8 mouse cellular contexts compared by ENCODE assay signal in the genomic region with DNA sequence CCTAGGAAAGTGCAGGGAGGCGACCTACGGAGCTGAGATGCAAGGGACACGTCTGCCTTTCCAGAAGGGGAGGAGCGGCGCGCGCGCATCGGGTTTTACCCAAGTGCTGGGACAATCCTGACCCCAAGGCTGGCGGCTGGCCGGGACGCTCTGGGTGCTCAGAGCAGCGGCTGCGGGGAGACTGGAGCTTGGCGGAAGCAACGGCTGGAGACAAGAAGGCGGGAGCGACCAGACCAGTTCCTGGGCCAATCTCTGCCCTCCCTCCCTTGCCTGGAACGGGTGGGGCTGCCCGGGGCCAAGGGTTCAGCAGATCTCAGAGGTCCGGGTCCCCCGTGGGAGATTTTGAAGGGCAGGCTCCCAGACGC. TPM values are rescaled to one million over a fixed set of nuclear protein-coding genes. Genes with fewer than 3 reads are reported as not detected.
DNase-seq lines count a peak whose midpoint lies in the region; ATAC-seq and TF ChIP-seq lines count a peak whose summit lies in the region.

A gene (minus strand): TSS at position 89 of the 365 bp plus-strand sequence.

- no peaks in the 10 kb centered on the region for H3K36me3 ChIP-seq in testis, adult 2 months (ENCODE audit: control insufficient read depth, insufficient read depth, low read length)
- no peaks in the 10 kb centered on the region for H3K36me3 ChIP-seq in embryonic facial prominence, embryonic 15.5 days
- no peaks in the 10 kb centered on the region for H3K36me3 ChIP-seq in heart, postnatal 0 days (replicated peaks; ENCODE audit: control insufficient read depth, insufficient read depth, low read length)
- H3K36me3 ChIP-seq in neural tube, embryonic 15.5 days: no peaks in the 10 kb centered on the region

- no peak for TF ChIP-seq EP300 in heart, postnatal 0 days (IDR thresholded peaks at IDR 0.05; ENCODE audit: low read depth)

- H3K4me2 ChIP-seq in embryonic facial prominence, embryonic 15.5 days (replicated peaks): peak within 1 kb of the TSS; percentile 51
- H3K4me2 ChIP-seq in heart, postnatal 0 days (ENCODE audit: low read depth, low read length): peak within 1 kb of the TSS; percentile 54
- peak within 1 kb of the TSS; percentile 47 for H3K4me2 ChIP-seq in neural tube, embryonic 15.5 days

- 8% methylated on average over 23 of the region's 23 CpGs for WGBS in embryonic facial prominence, embryonic 15.5 days
- WGBS in heart, postnatal 0 days: 5% methylated on average over 23 of the region's 23 CpGs
- 5% methylated on average over 23 of the region's 23 CpGs for WGBS in neural tube, embryonic 15.5 days

- H3K27ac ChIP-seq in testis, adult 2 months (ENCODE audit: control insufficient read depth, insufficient read depth, low read depth, low read length): no peak within 1 kb of the TSS
- no peak within 1 kb of the TSS for H3K27ac ChIP-seq in embryonic facial prominence, embryonic 15.5 days (replicated peaks)
- no peak within 1 kb of the TSS for H3K27ac ChIP-seq in heart, postnatal 0 days (ENCODE audit: low read depth)
- no peak within 1 kb of the TSS for H3K27ac ChIP-seq in neural tube, embryonic 15.5 days (replicated peaks)

- peak within 1 kb of the TSS; percentile 41 for H3K4me3 ChIP-seq in testis, adult 2 months (ENCODE audit: control insufficient read depth, low read depth, low read length)
- H3K4me3 ChIP-seq in embryonic facial prominence, embryonic 15.5 days (replicated peaks): peak within 1 kb of the TSS; percentile 31
- H3K4me3 ChIP-seq in heart, postnatal 0 days (ENCODE audit: low read depth, low read length): peak within 1 kb of the TSS; percentile 32
- H3K4me3 ChIP-seq in neural tube, embryonic 15.5 days (replicated peaks): peak within 1 kb of the TSS; percentile 17

- ATAC-seq in embryonic facial prominence, embryonic 15.5 days (ENCODE audit: insufficient number of reproducible peaks, low FRiP score, low TSS enrichment, low read depth): 0 out of 2 replicates have a peak, but pooled peaks have one; percentile 40
- peak; percentile 53 for ATAC-seq in heart, postnatal 0 days (ENCODE audit: insufficient read depth, low read depth)
- no peak; the same call in 1 of the 2 replicates for ATAC-seq in neural tube, embryonic 15.5 days (ENCODE audit: low FRiP score)

- no peak for DNase-seq in testis, postnatal 14 days (ENCODE audit: low spot score)
- DNase-seq in heart, postnatal 0 days (ENCODE audit: low spot score): peak; percentile 49
- DNase-seq in kidney, postnatal 14 days: peak; percentile 78
- peak; percentile 70 to 79 for DNase-seq in lung, adult 18-20 months
- DNase-seq in right cerebral cortex, postnatal 25 days: no peak

- no peaks in the 10 kb centered on the region for H3K9me3 ChIP-seq in embryonic facial prominence, embryonic 15.5 days (replicated peaks)
- H3K9me3 ChIP-seq in heart, postnatal 0 days (replicated peaks; ENCODE audit: control insufficient read depth, low read length): no peaks in the 10 kb centered on the region
- H3K9me3 ChIP-seq in neural tube, embryonic 15.5 days (replicated peaks): no peaks in the 10 kb centered on the region

- peak within 1 kb of the TSS; percentile 15; the same call in 1 of the 2 replicates for H3K9ac ChIP-seq in embryonic facial prominence, embryonic 15.5 days
- peak within 1 kb of the TSS; percentile 44; the same call in 1 of the 2 replicates for H3K9ac ChIP-seq in heart, postnatal 0 days (replicated peaks; ENCODE audit: low read depth, low read length)
- no peak within 1 kb of the TSS for H3K9ac ChIP-seq in neural tube, embryonic 15.5 days (replicated peaks)

- no peak for TF ChIP-seq POLR2A in testis, adult 2 months (IDR thresholded peaks at IDR 0.05; ENCODE audit: control insufficient read depth, low read depth, low read length)

- H3K27me3 ChIP-seq in testis, adult 2 months (ENCODE audit: control insufficient read depth, insufficient read depth, low read length): no peaks in the 10 kb centered on the region
- no peaks in the 10 kb centered on the region for H3K27me3 ChIP-seq in embryonic facial prominence, embryonic 15.5 days
- H3K27me3 ChIP-seq in heart, postnatal 0 days (ENCODE audit: control insufficient read depth, insufficient read depth, low read length): no peaks in the 10 kb centered on the region
- peaks cover 11% of the 10 kb centered on the region; the same call in 1 of the 2 replicates for H3K27me3 ChIP-seq in neural tube, embryonic 15.5 days (replicated peaks)

- TF ChIP-seq CTCF in testis, adult 2 months (IDR thresholded peaks at IDR 0.05; ENCODE audit: control insufficient read depth, insufficient read depth, insufficient replicate concordance, low read depth, low read length): no peak
- TF ChIP-seq CTCF in heart, postnatal 0 days (IDR thresholded peaks at IDR 0.05; ENCODE audit: low read depth): no peak

- H3K4me1 ChIP-seq in testis, adult 2 months (ENCODE audit: control insufficient read depth, insufficient read depth, low read length): peaks cover 3% of the 10 kb centered on the region
- H3K4me1 ChIP-seq in embryonic facial prominence, embryonic 15.5 days: peaks cover 19% of the 10 kb centered on the region
- peaks cover 10% of the 10 kb centered on the region; the same call in 1 of the 2 replicates for H3K4me1 ChIP-seq in heart, postnatal 0 days (ENCODE audit: control insufficient read depth, insufficient read depth)
- peaks cover 10% of the 10 kb centered on the region for H3K4me1 ChIP-seq in neural tube, embryonic 15.5 days

RNA-seq across cellular contexts. Expression of the gene that starts here (rescaled TPM):
- 0.93 and 1.0 TPM in 2 replicates for polyA plus RNA-seq in testis, adult 2 months (2012; rRNA removed)
- polyA plus RNA-seq in embryonic facial prominence, embryonic 15.5 days (2015; fragmentation: Nextera tagmentation; extraction: Ambion mirVana): 3.0 and 4.1 TPM in 2 replicates
- total RNA-seq in heart, postnatal 0 days (2014; rRNA removed; ENCODE audit: low replicate concordance): 18.8 and 34.6 TPM in 2 replicates
- polyA plus RNA-seq in heart, postnatal 0 days (2015; fragmentation: Nextera tagmentation; extraction: Ambion mirVana): 5.8 and 6.2 TPM in 2 replicates
- 2.4 and 3.1 TPM in 2 replicates for polyA plus RNA-seq in neural tube, embryonic 15.5 days (2015; fragmentation: Nextera tagmentation; extraction: Ambion mirVana)

Comparison
In these comparisons a context has a peak if more than half of its experiments do, and no peak if none do; other contexts are left out.
1. DNase-seq: peak in heart, postnatal 0 days (single experiment), kidney, postnatal 14 days (single experiment) and lung, adult 18-20 months (2 of 2); none in testis, postnatal 14 days (single experiment) and right cerebral cortex, postnatal 25 days (single experiment).
2. Peak in every context shown above with its lines, with median percentiles within 50 percentile points of each other: H3K4me3 ChIP-seq and H3K4me2 ChIP-seq.